Comparison of ENCODE assay signal across 8 mouse cellular contexts in the genomic region with DNA sequence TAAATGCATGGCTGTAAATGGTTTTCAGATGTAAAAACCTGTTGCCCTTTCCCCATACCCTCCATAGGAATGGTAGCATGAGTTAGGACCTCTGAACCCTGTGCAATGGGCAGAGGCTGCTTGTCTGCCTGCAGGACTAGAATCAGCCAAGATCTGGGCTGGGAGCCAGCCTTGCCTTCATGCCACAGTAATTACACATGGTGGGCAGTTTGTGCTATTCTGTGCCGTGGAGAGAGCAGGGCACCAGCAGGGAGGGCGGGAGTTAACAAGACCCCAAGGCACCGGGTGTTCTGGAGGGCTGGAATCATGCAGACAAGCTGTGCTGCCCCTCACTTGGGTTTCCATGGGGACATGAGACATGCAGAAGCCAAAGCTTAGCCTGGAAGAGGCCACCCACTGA. TPM values are rescaled to one million over a fixed set of nuclear protein-coding genes. Genes with fewer than 3 reads are reported as not detected.
A peak's percentile ranks its signal among the peaks of the same experiment; 100 is the strongest.
DNase-seq lines count a peak whose midpoint lies in the region; ATAC-seq and TF ChIP-seq lines count a peak whose summit lies in the region.

No protein-coding gene starts in this region.

- no peak overlapping the region for H3K27ac ChIP-seq in cerebellum, adult 2 months (ENCODE audit: insufficient read depth, low read length)
- H3K27ac ChIP-seq in hindbrain, embryonic 14.5 days = peak overlapping the region; percentile 93
- peak overlapping the region; percentile 88 for H3K27ac ChIP-seq in midbrain, embryonic 15.5 days

- H3K9ac ChIP-seq in hindbrain, embryonic 14.5 days = no peak overlapping the region
- no peak overlapping the region for H3K9ac ChIP-seq in midbrain, embryonic 15.5 days

- peak; percentile 43 for DNase-seq in adrenal gland, adult 2 months
- DNase-seq in adrenal gland, postnatal 4 days (ENCODE audit: low spot score in 2 of 2) = no peak
- DNase-seq in cerebellum, adult 2 months = peak; percentile 71 to 74
- DNase-seq in hindbrain, embryonic 14.5 days (ENCODE audit: low spot score) = peak; percentile 63
- no peak for DNase-seq in lung, postnatal 4 days
- no peak for DNase-seq in urinary bladder, postnatal 4 days (ENCODE audit: low spot score in 2 of 2)

- peaks cover 27% of the 10 kb centered on the region for H3K4me1 ChIP-seq in cerebellum, adult 2 months (ENCODE audit: control insufficient read depth, insufficient read depth, low read length)
- H3K4me1 ChIP-seq in hindbrain, embryonic 14.5 days (replicated peaks; ENCODE audit: control insufficient read depth, insufficient read depth, low read length) = peaks cover 55% of the 10 kb centered on the region
- H3K4me1 ChIP-seq in midbrain, embryonic 15.5 days = peaks cover 58% of the 10 kb centered on the region

- TF ChIP-seq CTCF in cerebellum, adult 2 months (IDR thresholded peaks at IDR 0.05; ENCODE audit: borderline replicate concordance, insufficient read depth, low read depth, low read length) = no peak

- peak; percentile 38 for ATAC-seq in hindbrain, embryonic 14.5 days (ENCODE audit: low FRiP score)
- ATAC-seq in midbrain, embryonic 15.5 days (replicated peaks) = no peak
- no peak for ATAC-seq in erythroid progenitor cell, adult 5-6 weeks (replicated peaks; ENCODE audit: low FRiP score, poor library complexity, severe bottlenecking)

- H3K4me2 ChIP-seq in hindbrain, embryonic 14.5 days (replicated peaks) = no peak overlapping the region
- H3K4me2 ChIP-seq in midbrain, embryonic 15.5 days = no peak overlapping the region

- 6% methylated on average over 3 of the region's 3 CpGs for WGBS in cerebellum, adult 2 months
- WGBS in hindbrain, embryonic 14.5 days = 14% methylated on average over 3 of the region's 3 CpGs
- 19% methylated on average over 3 of the region's 3 CpGs for WGBS in midbrain, embryonic 15.5 days

- H3K27me3 ChIP-seq in cerebellum, adult 2 months (ENCODE audit: control insufficient read depth, insufficient read depth, low read length) = no peaks in the 10 kb centered on the region
- no peaks in the 10 kb centered on the region for H3K27me3 ChIP-seq in hindbrain, embryonic 14.5 days (ENCODE audit: control insufficient read depth, insufficient read depth, low read length)
- H3K27me3 ChIP-seq in midbrain, embryonic 15.5 days (replicated peaks) = no peaks in the 10 kb centered on the region

- H3K36me3 ChIP-seq in hindbrain, embryonic 14.5 days (replicated peaks; ENCODE audit: control insufficient read depth, insufficient read depth) = no peaks in the 10 kb centered on the region
- no peaks in the 10 kb centered on the region for H3K36me3 ChIP-seq in midbrain, embryonic 15.5 days (replicated peaks)

- no peak for TF ChIP-seq POLR2A in cerebellum, adult 2 months (IDR thresholded peaks at IDR 0.05; ENCODE audit: borderline replicate concordance, insufficient read depth, low read length)

- H3K4me3 ChIP-seq in cerebellum, adult 2 months (replicated peaks; ENCODE audit: insufficient read depth, low read depth, low read length) = no peak overlapping the region
- no peak overlapping the region for H3K4me3 ChIP-seq in hindbrain, embryonic 14.5 days (replicated peaks; ENCODE audit: low read length)
- no peak overlapping the region for H3K4me3 ChIP-seq in midbrain, embryonic 15.5 days

- H3K9me3 ChIP-seq in hindbrain, embryonic 14.5 days (ENCODE audit: control insufficient read depth, low read length) = no peaks in the 10 kb centered on the region
- no peaks in the 10 kb centered on the region for H3K9me3 ChIP-seq in midbrain, embryonic 15.5 days

RNA-seq across cellular contexts. Expression of a gene that starts 30.1 kb away (rescaled TPM):
- 10 to 100 TPM; 40.4 to 42.3 TPM for total RNA-seq in adrenal gland, adult 2 months (2021)
- polyA plus RNA-seq in adrenal gland, adult 2 months (2012; rRNA removed) = 44.4 and 45.8 TPM in 2 replicates
- 10 to 100 TPM; 34.0 to 35.8 TPM for total RNA-seq in adrenal gland, postnatal 4 days (2021)
- 33.0 and 33.6 TPM in 2 replicates for polyA plus RNA-seq in cerebellum, adult 2 months (2012; rRNA removed)
- polyA plus RNA-seq in hindbrain, embryonic 14.5 days (2014; fragmentation: Nextera tagmentation; extraction: Ambion mirVana) = 14.5 and 16.5 TPM in 2 replicates
- 16.4 and 18.3 TPM in 2 replicates for polyA plus RNA-seq in midbrain, embryonic 15.5 days (2015; fragmentation: Nextera tagmentation; extraction: Ambion mirVana)
- total RNA-seq in erythroid progenitor cell, adult 5-6 weeks (2015; ENCODE audit: low replicate concordance) = 1.4 and 1.7 TPM in 2 replicates
- 1.2 and 2.3 TPM in 2 replicates for total RNA-seq in erythroid progenitor cell, adult 5-6 weeks (2017; ENCODE audit: low replicate concordance)

RNA-seq across cellular contexts. Expression of a gene that starts 42.4 kb away (rescaled TPM):
- under 1 TPM; 0.79 to 0.95 TPM for total RNA-seq in adrenal gland, adult 2 months (2021)
- 0.72 and 0.79 TPM in 2 replicates for polyA plus RNA-seq in adrenal gland, adult 2 months (2012; rRNA removed)
- 1 to 10 TPM in 1 of 2 experiments, under 1 TPM in 1; 0.62 to 1.8 TPM for total RNA-seq in adrenal gland, postnatal 4 days (2021)
- polyA plus RNA-seq in cerebellum, adult 2 months (2012; rRNA removed) = 26.5 and 34.3 TPM in 2 replicates
- polyA plus RNA-seq in hindbrain, embryonic 14.5 days (2014; fragmentation: Nextera tagmentation; extraction: Ambion mirVana) = 1.5 TPM in 2 replicates
- 2.0 and 2.1 TPM in 2 replicates for polyA plus RNA-seq in midbrain, embryonic 15.5 days (2015; fragmentation: Nextera tagmentation; extraction: Ambion mirVana)
- not detected in 2 replicates for total RNA-seq in erythroid progenitor cell, adult 5-6 weeks (2015; ENCODE audit: low replicate concordance)
- total RNA-seq in erythroid progenitor cell, adult 5-6 weeks (2017; ENCODE audit: low replicate concordance) = not detected in 2 replicates

Comparison
In these comparisons a context has a peak if more than half of its experiments do, and no peak if none do; other contexts are left out.
1. DNase-seq: peak in adrenal gland, adult 2 months (single experiment), cerebellum, adult 2 months (2 of 2) and hindbrain, embryonic 14.5 days (single experiment); none in adrenal gland, postnatal 4 days (0 of 2), lung, postnatal 4 days (0 of 2) and urinary bladder, postnatal 4 days (0 of 2).